Comparison of ENCODE assay signal across 24 mouse cellular contexts in the genomic region with DNA sequence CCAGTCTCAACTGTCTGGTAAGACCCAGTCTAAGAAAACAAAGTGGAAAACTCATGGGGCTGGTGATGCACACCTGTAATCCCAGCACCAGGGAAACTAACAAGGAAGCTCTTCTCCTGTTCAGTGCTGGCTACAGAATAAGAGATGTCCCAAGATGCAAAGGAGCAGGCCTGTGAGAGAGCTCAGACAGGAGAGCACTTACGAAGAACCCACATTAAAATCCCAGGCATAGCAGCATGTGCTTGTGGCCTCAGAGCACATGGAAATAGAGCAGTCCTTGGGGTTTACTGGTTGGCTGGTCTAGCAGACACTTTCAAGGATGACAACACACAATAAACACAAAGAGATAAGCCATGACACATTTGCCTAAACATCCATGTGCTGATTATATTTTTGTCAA.
"Had no signal": no experiment of that assay in that cellular context is flagged by ENCODE, and none has a peak within 500 bp of the region (broad histone marks: within the 10 kb centered on the region; RNA-seq: fewer than 3 reads in every experiment).

No protein-coding gene starts in this region.

- H3K4me1 ChIP-seq: hindbrain, embryonic 10.5 days; hindbrain, embryonic 15.5 days; limb, embryonic 10.5 days; limb, embryonic 12.5 days had no signal

- H3K9me3 ChIP-seq: heart, embryonic 13.5 days; heart, embryonic 15.5 days; hindbrain, embryonic 10.5 days; hindbrain, embryonic 13.5 days; hindbrain, embryonic 15.5 days; limb, embryonic 10.5 days; limb, embryonic 12.5 days; liver, embryonic 13.5 days; liver, embryonic 15.5 days had no signal

- H3K27me3 ChIP-seq: heart, embryonic 13.5 days; heart, embryonic 15.5 days; hindbrain, embryonic 13.5 days; hindbrain, embryonic 15.5 days; limb, embryonic 12.5 days; liver, embryonic 13.5 days; liver, embryonic 15.5 days had no signal

- H3K4me2 ChIP-seq: heart, embryonic 11.5 days; heart, embryonic 13.5 days; heart, embryonic 15.5 days; hindbrain, embryonic 13.5 days; hindbrain, embryonic 15.5 days; limb, embryonic 12.5 days; liver, embryonic 13.5 days; liver, embryonic 15.5 days had no signal

- H3K36me3 ChIP-seq: heart, embryonic 13.5 days; heart, embryonic 15.5 days; hindbrain, embryonic 10.5 days; hindbrain, embryonic 13.5 days; hindbrain, embryonic 15.5 days; limb, embryonic 10.5 days; limb, embryonic 12.5 days; liver, embryonic 13.5 days; liver, embryonic 15.5 days had no signal

- ATAC-seq: hindbrain, postnatal 0 days; intestine, embryonic 16.5 days had no signal

- H3K27ac ChIP-seq: heart, adult 2 months; heart, embryonic 13.5 days; heart, embryonic 15.5 days; hindbrain, embryonic 10.5 days; hindbrain, embryonic 13.5 days; hindbrain, embryonic 15.5 days; hindbrain, postnatal 0 days; layer of hippocampus, adult 2 months; left cerebral cortex, adult 2 months; limb, embryonic 10.5 days; limb, embryonic 12.5 days; liver, embryonic 13.5 days; liver, embryonic 15.5 days had no signal

- H3K9ac ChIP-seq: heart, embryonic 13.5 days; heart, embryonic 15.5 days; hindbrain, embryonic 13.5 days; hindbrain, embryonic 15.5 days; limb, embryonic 12.5 days; liver, embryonic 13.5 days; liver, embryonic 15.5 days had no signal

- H3K4me3 ChIP-seq: heart, adult 2 months; heart, embryonic 13.5 days; heart, embryonic 15.5 days; hindbrain, embryonic 10.5 days; hindbrain, embryonic 13.5 days; hindbrain, embryonic 15.5 days; layer of hippocampus, adult 2 months; left cerebral cortex, adult 2 months; limb, embryonic 10.5 days; limb, embryonic 12.5 days; liver, embryonic 13.5 days; liver, embryonic 15.5 days had no signal

- DNase-seq: gastrocnemius, postnatal 25 days; heart, adult 2 months; heart, postnatal 14 days; heart, postnatal 4 days; kidney, adult 18-20 months; kidney, adult 8-10 months; kidney, postnatal 10 days; kidney, postnatal 25 days; kidney, postnatal 4 days; liver; liver, embryonic 13.5 days had no signal
